Mouse (Mus musculus): ENCODE measurements around the gene Cd5l.

Cd5l gene

GRCm38 (mm10) chr3:87390935-87391334, 33.3 kb downstream of the Cd5l start:
- TF ChIP-seq GATA4 (IDR thresholded peaks at IDR 0.05; ENCODE audit: insufficient replicate concordance, low read length): no peak

- TF ChIP-seq GATA4 (IDR thresholded peaks at IDR 0.05; ENCODE audit: insufficient replicate concordance, low read length): no peak
Observed at GRCm38 (mm10) chr3:87398809-87399208, 41.1 kb downstream of the Cd5l start.

GRCm38 (mm10) chr3:87399906-87400305, 42.2 kb downstream of the Cd5l start:
- no peak for TF ChIP-seq GATA4 (IDR thresholded peaks at IDR 0.05; ENCODE audit: insufficient replicate concordance, low read length)

- TF ChIP-seq GATA4 (IDR thresholded peaks at IDR 0.05; ENCODE audit: insufficient replicate concordance, low read length): no peak
Observed at GRCm38 (mm10) chr3:87401321-87401720, 43.6 kb downstream of the Cd5l start.

- no peak for TF ChIP-seq GATA4 (IDR thresholded peaks at IDR 0.05; ENCODE audit: insufficient replicate concordance, low read length)
Observed at GRCm38 (mm10) chr3:87408171-87408570, 50.5 kb downstream of the Cd5l start.

GRCm38 (mm10) chr3:87409196-87409935, 51.7 kb downstream of the Cd5l start:
- no peak for TF ChIP-seq GATA4 (IDR thresholded peaks at IDR 0.05; ENCODE audit: insufficient replicate concordance, low read length)

- no peak for TF ChIP-seq GATA4 (IDR thresholded peaks at IDR 0.05; ENCODE audit: insufficient replicate concordance, low read length)
Observed at GRCm38 (mm10) chr3:87410605-87411004, 52.9 kb downstream of the Cd5l start.

- no peak for TF ChIP-seq GATA4 (IDR thresholded peaks at IDR 0.05; ENCODE audit: insufficient replicate concordance, low read length)
Observed at GRCm38 (mm10) chr3:87411150-87411549, 53.5 kb downstream of the Cd5l start.

- TF ChIP-seq GATA4 (IDR thresholded peaks at IDR 0.05; ENCODE audit: insufficient replicate concordance, low read length): no peak
Observed at GRCm38 (mm10) chr3:87420645-87421044, 63.0 kb downstream of the Cd5l start.

Measured in liver, adult (tissue).